Mouse (Mus musculus) hindbrain, embryonic 12.5 days (tissue): ENCODE measurements around the gene Phf20. TPM values are rescaled to one million over a fixed set of nuclear protein-coding genes. Genes with fewer than 3 reads are reported as not detected.

Experiments used
- ATAC-seq: fragments of 200-750 bp; cut with Nextera tagmentation; 2 replicates; pipeline ENCODE4 v1.8.0; 2017; ENCODE audit warnings: moderate TSS enrichment; ENCODE audit not compliant: low FRiP score
- H3K27ac ChIP-seq: fragments of 300-500 bp; sonication (generic); 2 replicates; pipeline ENCODE4 v1.5.1; 2016; ENCODE audit warnings: mild to moderate bottlenecking
- H3K27me3 ChIP-seq: fragments of 300-500 bp; sonication (generic); 2 replicates; pipeline ENCODE4 v1.6.1; 2016; ENCODE audit warnings: mild to moderate bottlenecking
- H3K36me3 ChIP-seq: fragments of 300-500 bp; sonication (generic); 2 replicates; pipeline ENCODE4 v1.6.1; 2016; ENCODE audit warnings: mild to moderate bottlenecking
- H3K4me1 ChIP-seq: fragments of 300-500 bp; sonication (generic); 2 replicates; pipeline ENCODE4 v1.6.1; 2016
- H3K4me2 ChIP-seq: fragments of 300-500 bp; sonication (generic); replicated peaks from 2 replicates; pipeline ENCODE4 v1.6.1; 2016; ENCODE audit warnings: mild to moderate bottlenecking
- H3K4me3 ChIP-seq: fragments of 300-500 bp; sonication (generic); 2 replicates; pipeline ENCODE4 v1.5.1; 2016; ENCODE audit warnings: mild to moderate bottlenecking
- H3K9ac ChIP-seq: fragments of 300-500 bp; sonication (generic); 2 replicates; pipeline ENCODE4 v1.6.1; 2016; ENCODE audit warnings: mild to moderate bottlenecking, moderate library complexity
- H3K9me3 ChIP-seq: fragments of 300-500 bp; sonication (generic); replicated peaks from 2 replicates; pipeline ENCODE4 v1.6.1; 2016; ENCODE audit warnings: mild to moderate bottlenecking
- WGBS: fragments of 180-500 bp; shearing (Covaris S2); methylation state at CpG from one replicate; pipeline ENCODE4 v1.1.7; 2016; 5-methylcytosine and 5-hydroxymethylcytosine counted together
- microRNA-seq: library from miRNA; unstranded; fragments of <30 nt; microRNA quantifications from one replicate; pipeline ENCODE4, GENCODE M21; 2017
- polyA plus RNA-seq: library from polyadenylated mRNA; unstranded; fragments of >200 nt; fragmentation: Nextera tagmentation; extraction: Ambion mirVana; gene quantifications from 2 replicates; pipeline ENCODE4 v1.2.1, GENCODE M21; 2016

Gene Phf20
- polyA plus RNA-seq, 1 experiment from 2014 or later = 95.7 TPM

DNA sequence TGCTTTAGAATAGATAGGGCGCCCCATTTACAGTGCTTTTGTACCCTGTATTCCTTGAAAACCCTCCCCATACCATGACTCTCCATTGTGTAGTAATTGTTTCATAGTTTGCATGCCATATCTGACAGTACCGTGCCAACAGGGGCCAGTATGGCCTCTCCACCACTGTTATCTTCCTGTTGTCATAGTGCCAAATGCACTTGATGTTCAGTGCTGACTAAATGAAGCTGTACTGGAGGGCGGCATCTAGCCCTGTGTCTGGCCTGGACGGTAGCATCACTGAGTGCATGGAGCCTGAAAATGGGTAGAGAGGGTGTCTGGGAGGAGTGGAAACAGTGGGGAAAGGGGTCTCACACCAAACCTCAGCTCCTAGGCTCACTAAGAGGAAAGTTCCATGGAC, 143.8 kb downstream of the Phf20 start:
- WGBS = 94% methylated on average over 4 of the region's 4 CpGs
- no peaks in the 10 kb centered on the region for H3K9me3 ChIP-seq

DNA sequence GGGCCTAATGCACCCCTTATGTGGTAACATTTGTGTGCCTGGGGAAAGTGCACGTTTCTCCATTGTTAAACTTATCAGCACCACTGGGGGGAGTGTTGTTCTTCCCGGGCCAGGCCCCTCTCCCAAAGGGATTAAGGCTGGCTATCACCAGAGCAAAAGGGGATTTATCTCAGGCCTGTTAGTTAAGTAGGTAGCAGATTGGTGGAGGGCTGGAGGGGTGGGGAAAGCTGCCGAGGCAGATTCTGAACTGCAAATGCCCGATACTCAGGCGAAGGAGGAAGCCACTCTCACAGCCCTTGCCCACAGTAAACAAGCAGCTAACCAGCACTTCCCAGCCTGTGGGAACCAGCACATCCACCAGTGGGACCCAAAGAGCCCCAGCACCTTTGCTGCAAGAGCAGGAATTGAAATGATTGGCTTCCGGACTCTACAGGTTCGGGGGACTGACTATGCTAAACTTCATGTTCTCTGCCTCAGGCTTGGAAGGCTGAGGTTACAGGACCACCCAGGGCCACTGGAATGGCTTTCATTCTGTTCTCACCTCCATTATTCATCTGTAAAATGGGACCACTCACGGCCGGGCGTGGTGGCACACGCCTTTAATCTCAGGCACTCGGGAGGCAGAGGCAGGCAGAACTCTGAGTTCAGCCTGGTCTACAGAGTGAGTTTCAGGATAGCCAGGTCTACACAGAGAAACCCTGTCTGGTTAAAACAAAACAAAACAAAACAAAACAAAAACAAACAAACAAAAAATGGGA, 148.7 kb downstream of the Phf20 start:
- Histone ChIP-seq H3K27ac (no peak overlapping the region), H3K36me3 (no peaks in the 10 kb centered on the region), H3K4me1 (no peaks in the 10 kb centered on the region), H3K27me3 (no peaks in the 10 kb centered on the region), H3K4me3 (no peak overlapping the region), H3K9me3 (no peaks in the 10 kb centered on the region), H3K4me2 (no peak overlapping the region), H3K9ac (no peak overlapping the region)
- WGBS = 59% methylated on average over 12 of the region's 12 CpGs
- ATAC-seq = no peak

More for the DNA sequence above, 143.8 kb downstream of the Phf20 start:
- no peaks in the 10 kb centered on the region for H3K4me1 ChIP-seq
- H3K4me3 ChIP-seq = no peak overlapping the region
- no peak overlapping the region for H3K4me2 ChIP-seq
- no peak overlapping the region for H3K9ac ChIP-seq
- no peaks in the 10 kb centered on the region for H3K27me3 ChIP-seq
- no peak overlapping the region for H3K27ac ChIP-seq
- no peak for ATAC-seq
- H3K36me3 ChIP-seq = no peaks in the 10 kb centered on the region

GRCm38 (mm10) chr2:156348812-156349211, 152.5 kb downstream of the Phf20 start:
- H3K9me3 ChIP-seq = no peaks in the 10 kb centered on the region
- no peaks in the 10 kb centered on the region for H3K36me3 ChIP-seq
- WGBS = 86% methylated on average over 4 of the region's 4 CpGs
- no peak for ATAC-seq
- peaks cover 5% of the 10 kb centered on the region; the same call in 1 of the 2 replicates for H3K4me1 ChIP-seq
- no peak overlapping the region for H3K4me3 ChIP-seq
- no peak overlapping the region for H3K4me2 ChIP-seq
- no peak overlapping the region for H3K27ac ChIP-seq
- no peaks in the 10 kb centered on the region for H3K27me3 ChIP-seq
- no peak overlapping the region for H3K9ac ChIP-seq

DNA sequence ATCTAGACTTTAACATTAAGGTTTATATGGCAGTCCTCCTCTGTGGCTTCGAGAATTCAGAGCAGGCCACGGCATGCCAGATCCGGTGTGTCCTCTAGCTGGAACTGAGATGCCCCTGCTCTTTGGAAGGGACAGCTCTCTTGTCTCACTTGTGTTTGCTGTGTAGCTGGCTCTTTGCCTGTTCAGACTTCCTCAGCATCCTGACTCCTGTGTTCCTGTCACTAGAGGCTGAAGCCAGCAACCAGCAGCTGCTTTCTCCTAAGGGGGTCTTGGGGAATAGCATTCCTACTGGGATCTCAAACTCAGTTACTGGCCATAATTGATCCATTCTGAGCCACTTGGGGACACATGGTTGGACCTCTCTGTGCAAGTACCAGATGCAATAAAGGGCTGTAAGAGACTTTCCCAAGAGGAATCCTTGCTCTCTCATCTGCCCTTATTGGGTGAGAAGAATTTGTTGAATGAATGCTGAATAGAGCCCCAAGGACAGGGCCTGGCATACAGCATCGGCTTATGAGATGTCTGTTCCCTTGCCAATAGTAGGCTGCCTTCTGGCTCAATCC, 153.1 kb downstream of the Phf20 start:
- Histone ChIP-seq H3K36me3 (no peaks in the 10 kb centered on the region), H3K4me1 (peaks cover 5% of the 10 kb centered on the region; the same call in 1 of the 2 replicates), H3K27me3 (no peaks in the 10 kb centered on the region), H3K4me3 (no peak overlapping the region), H3K9me3 (no peaks in the 10 kb centered on the region), H3K4me2 (no peak overlapping the region), H3K9ac (no peak overlapping the region), H3K27ac (no peak overlapping the region)
- 89% methylated on average over 4 of the region's 4 CpGs for WGBS
- no peak for ATAC-seq

GRCm38 (mm10) chr2:156351243-156351642, 155.0 kb downstream of the Phf20 start:
- Histone ChIP-seq H3K27ac (no peak overlapping the region), H3K4me2 (no peak overlapping the region), H3K36me3 (no peaks in the 10 kb centered on the region), H3K9ac (no peak overlapping the region), H3K4me1 (peaks cover 8% of the 10 kb centered on the region; the same call in 1 of the 2 replicates), H3K4me3 (no peak overlapping the region), H3K9me3 (no peaks in the 10 kb centered on the region), H3K27me3 (no peaks in the 10 kb centered on the region)
- no peak for ATAC-seq
- WGBS = 83% methylated on average over 7 of the region's 7 CpGs

DNA sequence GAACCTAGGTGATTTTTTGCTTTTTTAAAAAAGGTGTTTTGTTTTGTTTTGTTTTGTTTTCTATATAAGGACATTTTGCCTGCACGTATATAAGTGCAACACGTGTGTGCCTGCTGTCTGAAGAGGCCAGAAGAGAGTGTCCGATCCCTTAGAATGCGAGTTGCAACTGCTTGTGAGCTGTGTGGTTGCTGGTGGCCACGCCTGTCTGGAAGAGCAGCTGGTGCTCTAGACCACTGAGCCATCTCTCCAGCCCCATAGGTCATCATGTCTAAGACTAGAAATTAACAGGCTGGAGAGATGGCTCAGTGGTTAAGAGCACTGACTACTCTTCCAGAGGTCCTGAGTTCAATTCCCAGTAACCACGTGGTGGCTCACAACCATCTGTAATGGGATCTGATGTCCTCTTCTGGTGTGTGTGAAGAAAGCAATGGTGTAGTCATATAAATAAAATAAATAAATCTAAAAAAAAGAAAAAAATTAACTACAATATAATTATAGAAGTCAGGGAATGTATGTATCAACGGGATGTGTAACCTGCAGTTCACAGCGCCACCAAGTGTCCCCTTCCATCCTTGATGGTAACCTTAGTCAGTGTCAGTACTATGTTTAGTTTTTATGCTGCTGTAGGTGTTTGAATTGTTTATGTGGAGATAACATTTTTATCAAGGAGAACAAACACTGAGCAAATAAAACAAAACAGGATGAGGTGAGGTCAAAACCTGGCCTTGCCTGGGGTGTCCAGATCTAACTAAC, 156.3 kb downstream of the Phf20 start:
- no peak for ATAC-seq
- Histone ChIP-seq H3K27me3 (no peaks in the 10 kb centered on the region), H3K4me3 (no peak overlapping the region), H3K27ac (no peak overlapping the region), H3K9ac (no peak overlapping the region), H3K4me2 (no peak overlapping the region), H3K4me1 (peaks cover 8% of the 10 kb centered on the region; the same call in 1 of the 2 replicates), H3K9me3 (no peaks in the 10 kb centered on the region), H3K36me3 (no peaks in the 10 kb centered on the region)
- 80% methylated on average over 8 of the region's 8 CpGs for WGBS

DNA sequence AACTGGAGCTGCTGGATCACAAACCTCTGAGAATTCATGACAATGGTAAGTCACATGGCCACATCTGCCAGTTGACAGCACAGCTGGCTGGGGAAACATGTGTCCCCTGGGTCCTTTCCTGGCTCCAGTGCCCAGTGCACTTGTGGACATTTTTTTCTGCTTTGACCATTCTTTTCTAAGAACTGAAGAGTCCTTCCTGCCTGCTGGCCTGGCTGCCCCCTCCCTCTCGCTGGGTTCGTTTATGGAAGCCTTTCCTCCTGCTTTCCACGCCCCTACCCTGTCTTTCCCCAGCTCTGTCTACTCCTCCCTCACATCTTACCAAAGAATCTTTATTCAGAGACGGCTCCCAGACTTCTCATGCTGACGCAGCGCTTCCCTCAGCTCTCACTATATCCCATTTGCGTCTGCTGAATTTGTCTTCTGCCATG, 157.0 kb downstream of the Phf20 start:
- ATAC-seq = no peak
- Histone ChIP-seq H3K4me1 (peaks cover 8% of the 10 kb centered on the region; the same call in 1 of the 2 replicates), H3K27me3 (no peaks in the 10 kb centered on the region), H3K27ac (no peak overlapping the region), H3K4me2 (no peak overlapping the region), H3K4me3 (no peak overlapping the region), H3K9me3 (no peaks in the 10 kb centered on the region), H3K9ac (no peak overlapping the region), H3K36me3 (no peaks in the 10 kb centered on the region)
- WGBS = 47% methylated on average over 7 of the region's 7 CpGs

DNA sequence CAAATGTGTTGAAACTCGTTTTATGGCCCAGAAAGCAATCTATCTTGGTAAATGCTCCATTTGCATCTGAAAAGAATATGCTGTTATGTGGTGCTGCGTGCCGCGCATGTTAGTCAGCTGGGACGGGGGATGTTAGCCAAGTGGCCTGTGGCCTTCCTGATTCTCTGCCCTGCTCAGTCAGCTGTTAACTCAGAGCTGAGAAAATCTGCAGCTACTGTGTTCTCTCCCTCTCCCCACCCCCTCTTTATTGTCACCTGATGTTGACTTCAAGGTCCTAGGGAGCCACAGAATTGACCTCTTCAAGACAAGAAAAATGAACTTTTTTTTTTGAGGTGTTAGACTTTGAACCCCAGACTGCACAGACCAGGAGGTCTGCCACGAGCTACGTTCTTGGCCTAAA, 159.8 kb downstream of the Phf20 start:
- Histone ChIP-seq H3K27me3 (no peaks in the 10 kb centered on the region), H3K4me3 (no peak overlapping the region), H3K9me3 (no peaks in the 10 kb centered on the region), H3K36me3 (no peaks in the 10 kb centered on the region), H3K4me2 (no peak overlapping the region), H3K27ac (0 out of 2 replicates have a peak overlapping the region, but pooled peaks have one; percentile 3), H3K4me1 (peaks cover 8% of the 10 kb centered on the region; the same call in 1 of the 2 replicates), H3K9ac (no peak overlapping the region)
- WGBS = 52% methylated on average over 7 of the region's 7 CpGs
- no peak for ATAC-seq

Small RNA genes lying within 50 kb of the gene (microRNA-seq; reads per million reads assigned to microRNA genes)
- gene Gm22759 = not detected

Other genes starting within 250 kb of the Phf20 start
- 26.9 and 27.7 TPM in 2 replicates for gene Cep250, start 240.0 kb upstream of the Phf20 start, polyA plus RNA-seq
- 1.7 and 2.4 TPM in 2 replicates for gene 6430550D23Rik, start 188.5 kb upstream of the Phf20 start, polyA plus RNA-seq
- 230 and 257 TPM in 2 replicates for gene Ergic3, start 188.4 kb upstream of the Phf20 start, polyA plus RNA-seq
- gene Fer1l4, start 143.5 kb upstream of the Phf20 start, polyA plus RNA-seq = 0.37 TPM in 1 of 2 replicates, not detected in the other
- gene Spag4, start 131.3 kb upstream of the Phf20 start, polyA plus RNA-seq = 7.5 and 7.9 TPM in 2 replicates
- gene Cpne1, start 84.5 kb upstream of the Phf20 start, polyA plus RNA-seq = 48.4 and 52.2 TPM in 2 replicates
- gene Rbm12, start 84.5 kb upstream of the Phf20 start, polyA plus RNA-seq = 38.9 and 39.9 TPM in 2 replicates
- 20.9 and 34.5 TPM in 2 replicates for gene Gm28036, start 69.4 kb upstream of the Phf20 start, polyA plus RNA-seq
- gene Romo1, start 52.4 kb upstream of the Phf20 start, polyA plus RNA-seq = 363 and 435 TPM in 2 replicates
- gene Nfs1, start 52.3 kb upstream of the Phf20 start, polyA plus RNA-seq = 29.2 and 29.7 TPM in 2 replicates
- gene Rbm39, start 16.2 kb upstream of the Phf20 start, polyA plus RNA-seq = 659 and 670 TPM in 2 replicates
- gene Cnbd2, start 115.8 kb downstream of the Phf20 start, polyA plus RNA-seq = 6.4 and 6.7 TPM in 2 replicates
- 121 and 126 TPM in 2 replicates for gene Scand1, start 116.2 kb downstream of the Phf20 start, polyA plus RNA-seq
- 6.1 and 7.1 TPM in 2 replicates for gene Epb41l1, start 224.4 kb downstream of the Phf20 start, polyA plus RNA-seq